Mouse (Mus musculus) hindbrain, embryonic 16.5 days (tissue): ENCODE results near the gene Proz. TPM values are rescaled to one million over a fixed set of nuclear protein-coding genes. Genes with fewer than 3 reads are reported as not detected.

ENCODE experiments used
- ATAC-seq: fragments of 200-750 bp; cut with Nextera tagmentation; 2 replicates; pipeline ENCODE4 v1.8.0; 2017; ENCODE audit warnings: moderate TSS enrichment, moderate library complexity
- H3K27ac ChIP-seq: fragments of 300-500 bp; sonication (generic); 2 replicates; pipeline ENCODE4 v1.5.1; 2014; ENCODE audit warnings: low read depth, mild to moderate bottlenecking, control low read depth, low read length, moderate library complexity
- H3K27me3 ChIP-seq: fragments of 300-500 bp; sonication (generic); replicated peaks from 2 replicates; pipeline ENCODE4 v1.6.1; 2014; ENCODE audit warnings: low read length; ENCODE audit not compliant: control insufficient read depth, insufficient read depth
- H3K36me3 ChIP-seq: fragments of 300-500 bp; sonication (generic); 2 replicates; pipeline ENCODE4 v1.6.1; 2014; ENCODE audit warnings: mild to moderate bottlenecking, low read length, moderate library complexity, mixed read lengths; ENCODE audit not compliant: control insufficient read depth, insufficient read depth
- H3K4me1 ChIP-seq: fragments of 300-500 bp; sonication (generic); 2 replicates; pipeline ENCODE4 v1.6.1; 2014; ENCODE audit warnings: low read depth, low read length; ENCODE audit not compliant: control insufficient read depth, insufficient read depth
- H3K4me2 ChIP-seq: fragments of 300-500 bp; sonication (generic); 2 replicates; pipeline ENCODE4 v1.6.1; 2014; ENCODE audit warnings: mild to moderate bottlenecking, low read length, control low read depth, moderate library complexity
- H3K4me3 ChIP-seq: fragments of 300-500 bp; sonication (generic); 2 replicates; pipeline ENCODE4 v1.5.1; 2014; ENCODE audit warnings: mild to moderate bottlenecking, low read length, control low read depth, moderate library complexity
- H3K9ac ChIP-seq: fragments of 300-500 bp; sonication (generic); 2 replicates; pipeline ENCODE4 v1.6.1; 2014; ENCODE audit warnings: low read depth, mild to moderate bottlenecking, control low read depth, low read length, moderate library complexity
- H3K9me3 ChIP-seq: fragments of 300-500 bp; sonication (generic); 2 replicates; pipeline ENCODE4 v1.6.1; 2014; ENCODE audit warnings: mild to moderate bottlenecking, low read length, moderate library complexity; ENCODE audit not compliant: control insufficient read depth
- WGBS: fragments of 180-500 bp; shearing (Covaris S2); extraction: QIAGEN DNeasy Blood & Tissue Kit; methylation state at CpG from one replicate; pipeline ENCODE4 v1.1.7; 2014; 5-methylcytosine and 5-hydroxymethylcytosine counted together
- polyA plus RNA-seq: library from polyadenylated mRNA; unstranded; fragments of >200 nt; fragmentation: Nextera tagmentation; extraction: Ambion mirVana; gene quantifications from 2 replicates; pipeline ENCODE4 v1.2.1, GENCODE M21; 2015

Gene Proz
- polyA plus RNA-seq, 1 experiment from 2014 or later: 1.1 TPM

DNA sequence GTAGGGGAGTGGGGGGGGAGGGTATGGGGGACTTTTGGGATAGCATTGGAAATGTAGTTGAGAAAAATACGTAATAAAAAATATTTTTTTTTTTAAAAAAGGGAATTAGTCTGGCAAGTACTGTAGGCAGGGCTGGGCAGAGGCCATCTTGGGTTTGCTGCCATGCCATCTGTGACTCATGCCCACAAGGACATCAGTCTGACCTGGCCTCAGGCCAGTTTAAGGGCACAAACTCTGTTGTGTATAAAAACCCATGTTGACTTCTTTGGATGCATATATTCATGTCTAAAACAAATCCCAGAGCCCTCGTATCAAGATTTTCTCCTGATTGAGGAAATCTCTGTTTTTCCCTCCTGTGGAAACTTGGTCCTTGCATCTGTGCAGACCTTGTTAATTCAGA lies 56.4 kb downstream of the Proz start:
- Histone ChIP-seq H3K27ac (no peak overlapping the region), H3K4me1 (no peaks in the 10 kb centered on the region), H3K36me3 (peaks cover 5% of the 10 kb centered on the region; the same call in 1 of the 2 replicates), H3K9ac (no peak overlapping the region), H3K4me2 (no peak overlapping the region), H3K4me3 (no peak overlapping the region), H3K27me3 (no peaks in the 10 kb centered on the region), H3K9me3 (no peaks in the 10 kb centered on the region)
- WGBS: 88% methylated on average over 2 of the region's 2 CpGs
- no peak for ATAC-seq

DNA sequence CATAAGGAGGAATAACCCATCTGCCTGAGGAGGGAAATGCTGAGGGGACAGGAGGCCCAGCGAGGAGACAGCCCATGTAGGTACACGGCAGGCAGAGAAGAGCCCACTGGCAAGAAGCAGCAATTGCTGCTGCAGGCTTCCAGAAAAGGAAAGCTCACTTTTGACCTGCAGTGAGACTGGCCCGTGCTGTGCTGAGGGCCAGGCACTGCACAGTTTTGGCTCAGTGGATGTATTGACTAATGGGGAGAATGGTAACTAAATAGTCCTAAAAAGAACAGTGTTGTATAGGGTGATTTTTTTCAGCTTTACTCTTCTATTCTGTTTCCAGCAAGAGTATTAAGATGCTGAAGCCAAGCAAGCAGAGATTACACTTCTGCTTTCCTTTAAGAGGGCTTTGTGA lies 57.8 kb downstream of the Proz start:
- no peaks in the 10 kb centered on the region for H3K27me3 ChIP-seq
- H3K4me3 ChIP-seq: no peak overlapping the region
- no peak overlapping the region for H3K27ac ChIP-seq
- H3K4me2 ChIP-seq: no peak overlapping the region
- 92% methylated on average over 3 of the region's 3 CpGs for WGBS
- no peaks in the 10 kb centered on the region for H3K9me3 ChIP-seq
- ATAC-seq: no peak
- H3K36me3 ChIP-seq: peaks cover 9% of the 10 kb centered on the region
- no peaks in the 10 kb centered on the region for H3K4me1 ChIP-seq
- no peak overlapping the region for H3K9ac ChIP-seq

DNA sequence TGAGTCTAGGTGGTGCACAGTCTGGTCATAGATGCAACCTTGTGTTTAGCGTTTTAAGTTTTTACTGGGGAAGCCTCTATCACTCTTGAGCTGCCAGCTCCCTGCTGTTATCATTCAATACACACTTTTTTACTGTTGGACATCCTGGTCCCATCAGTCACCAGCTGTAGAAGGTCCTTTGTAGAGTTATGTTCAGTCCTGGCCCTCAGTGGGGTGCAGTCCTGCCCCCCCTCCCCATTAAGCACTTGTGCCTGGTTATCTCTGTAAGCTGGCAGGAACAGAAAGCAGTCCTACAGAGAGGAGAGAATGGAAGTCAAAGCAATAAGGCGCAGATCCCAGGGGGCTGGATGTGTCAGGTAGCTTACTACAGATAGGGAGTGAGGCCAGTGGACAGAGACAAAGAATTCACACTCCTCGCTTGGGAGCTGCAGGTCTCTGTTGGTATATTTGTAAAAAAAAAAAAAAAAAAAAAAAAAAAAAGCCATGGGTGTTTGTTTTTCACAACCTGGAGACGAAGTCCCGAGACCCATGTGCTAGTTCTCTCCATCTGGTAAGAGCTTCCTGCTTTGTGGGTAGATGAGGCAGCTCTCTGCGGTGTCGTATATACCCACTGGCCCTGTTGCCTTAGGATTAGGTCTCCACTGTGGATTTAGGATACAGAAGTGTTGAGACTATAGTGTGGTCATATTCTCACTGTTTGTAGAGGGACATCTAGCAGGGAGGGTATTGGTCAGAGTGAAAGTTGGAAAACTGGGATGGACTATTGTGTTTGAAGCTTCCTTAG lies 60.4 kb downstream of the Proz start:
- ATAC-seq: no peak
- Histone ChIP-seq H3K9me3 (no peaks in the 10 kb centered on the region), H3K27ac (no peak overlapping the region), H3K9ac (no peak overlapping the region), H3K4me1 (no peaks in the 10 kb centered on the region), H3K27me3 (no peaks in the 10 kb centered on the region), H3K36me3 (peaks cover 9% of the 10 kb centered on the region), H3K4me3 (no peak overlapping the region), H3K4me2 (no peak overlapping the region)
- 88% methylated on average over 7 of the region's 7 CpGs for WGBS

DNA sequence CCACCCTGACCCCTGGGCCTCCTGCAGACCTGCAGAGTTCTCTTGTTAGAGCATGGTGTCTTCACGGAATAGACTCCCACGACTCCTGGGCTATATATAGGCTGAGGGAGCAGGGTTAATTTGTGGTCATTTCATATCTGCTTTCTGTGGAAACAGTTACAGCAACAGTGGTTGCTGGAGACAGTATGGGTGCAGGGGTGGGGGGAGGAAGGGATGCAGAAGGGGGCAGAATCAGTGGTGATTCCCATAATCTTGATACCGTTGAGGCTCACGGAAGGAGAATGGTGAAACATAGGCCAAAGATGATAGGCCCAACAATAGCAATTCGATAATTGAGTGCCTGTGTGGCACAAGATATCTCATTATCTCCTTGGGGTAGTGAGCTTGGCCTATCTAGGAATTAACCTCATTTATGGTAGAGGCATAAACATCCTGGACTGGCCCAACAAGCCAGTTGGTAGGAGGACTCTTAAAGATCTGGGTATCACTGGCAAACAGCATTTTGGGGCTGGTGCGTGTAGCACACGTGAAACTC lies 62.2 kb downstream of the Proz start:
- Histone ChIP-seq H3K9me3 (no peaks in the 10 kb centered on the region), H3K4me3 (no peak overlapping the region), H3K27ac (no peak overlapping the region), H3K36me3 (peaks cover 11% of the 10 kb centered on the region), H3K4me2 (no peak overlapping the region), H3K27me3 (no peaks in the 10 kb centered on the region), H3K4me1 (no peaks in the 10 kb centered on the region), H3K9ac (no peak overlapping the region)
- no peak for ATAC-seq
- 94% methylated on average over 7 of the region's 7 CpGs for WGBS

DNA sequence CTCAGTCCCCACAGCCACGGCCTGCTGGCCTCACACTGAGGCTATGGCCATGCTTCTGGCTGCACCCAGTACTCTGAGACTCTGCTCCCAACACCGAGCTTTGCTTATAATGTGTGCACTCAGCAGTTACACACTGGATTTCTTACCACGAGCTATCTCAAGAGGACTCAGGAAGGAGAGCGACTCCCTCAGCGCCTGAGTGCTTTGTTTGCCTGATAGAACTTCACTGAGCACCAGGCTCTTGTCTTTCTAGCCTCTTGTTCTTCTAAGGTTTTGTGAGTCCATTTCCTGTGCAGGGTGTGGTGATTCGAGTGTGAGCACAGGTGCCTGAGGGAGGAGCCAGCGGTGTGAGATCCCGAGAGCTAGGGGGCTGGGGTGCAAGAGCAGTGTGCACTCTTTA lies 64.2 kb downstream of the Proz start:
- H3K27ac ChIP-seq: no peak overlapping the region
- no peaks in the 10 kb centered on the region for H3K27me3 ChIP-seq
- WGBS: 95% methylated on average over 8 of the region's 8 CpGs
- H3K9ac ChIP-seq: no peak overlapping the region
- H3K4me2 ChIP-seq: no peak overlapping the region
- no peaks in the 10 kb centered on the region for H3K9me3 ChIP-seq
- peaks cover 23% of the 10 kb centered on the region for H3K36me3 ChIP-seq
- H3K4me1 ChIP-seq: no peaks in the 10 kb centered on the region
- no peak for ATAC-seq
- no peak overlapping the region for H3K4me3 ChIP-seq

Other genes starting within 250 kb of the Proz start
- gene Mcf2l, start 187.1 kb upstream of the Proz start, polyA plus RNA-seq: 142 and 159 TPM in 2 replicates
- 0.07 TPM in 1 of 2 replicates, not detected in the other for gene F7, start 34.9 kb upstream of the Proz start, polyA plus RNA-seq
- 0.14 and 0.25 TPM in 2 replicates for gene F10, start 23.6 kb upstream of the Proz start, polyA plus RNA-seq
- 36.8 and 41.2 TPM in 2 replicates for gene Pcid2, start 44.5 kb downstream of the Proz start, polyA plus RNA-seq
- 67.5 and 72.7 TPM in 2 replicates for gene Cul4a, start 44.7 kb downstream of the Proz start, polyA plus RNA-seq
- gene Lamp1, start 98.2 kb downstream of the Proz start, polyA plus RNA-seq: 318 and 342 TPM in 2 replicates
- 13.2 and 15.2 TPM in 2 replicates for gene Grtp1, start 139.7 kb downstream of the Proz start, polyA plus RNA-seq
- 0.59 and 0.60 TPM in 2 replicates for gene Adprhl1, start 193.2 kb downstream of the Proz start, polyA plus RNA-seq
- 34.4 and 35.4 TPM in 2 replicates for gene Dcun1d2, start 227.2 kb downstream of the Proz start, polyA plus RNA-seq
- gene Tmco3, start 227.3 kb downstream of the Proz start, polyA plus RNA-seq: 50.6 and 57.2 TPM in 2 replicates